Mouse (Mus musculus) heart, postnatal 14 days (tissue): ENCODE measurements around the gene Gfm2. TPM values are rescaled to one million over a fixed set of nuclear protein-coding genes. Genes with fewer than 3 reads are reported as not detected.

Experiments
- DNase-seq, 2 experiments: peaks; one replicate each; pipeline ENCODE4 v3.0.0; 2021 to 2022
- intact Hi-C: fragments of 180-260 bp; cut with DNase I; formaldehyde crosslinking; loops from one replicate; pipeline ENCODE4 v1.15.1; 2025
- total RNA-seq, 2 experiments: library from RNA; stranded (reverse); gene quantifications; 2 replicates each; pipeline ENCODE4 v1.2.3; 2021

Gfm2 gene
- total RNA-seq, 2 experiments from 2014 or later, result 45.4 TPM

- intact Hi-C loops, result no loop called here
- no peak for DNase-seq
Measured at GRCm38 (mm10) chr13:97184656-97185055, 46.9 kb downstream of the Gfm2 start.

- no peak for DNase-seq
- intact Hi-C loops, result no loop called here
Measured at GRCm38 (mm10) chr13:97186346-97186745, 48.6 kb downstream of the Gfm2 start.

- DNase-seq, result no peak
- intact Hi-C loops, result no loop called here
Measured at GRCm38 (mm10) chr13:97187693-97188092, 50.0 kb downstream of the Gfm2 start.

- intact Hi-C loops, result no loop called here
- DNase-seq, result no peak
Measured at GRCm38 (mm10) chr13:97192649-97193048, 54.9 kb downstream of the Gfm2 start.

GRCm38 (mm10) chr13:97193420-97193819 lies 55.7 kb downstream of the Gfm2 start:
- intact Hi-C loops, result no loop called here
- DNase-seq, result peak; percentile 71 to 88

GRCm38 (mm10) chr13:97196186-97196924 lies 58.6 kb downstream of the Gfm2 start:
- intact Hi-C loops, result no loop called here
- DNase-seq, result no peak

- no peak for DNase-seq
- intact Hi-C loops, result no loop called here
Measured at GRCm38 (mm10) chr13:97196925-97197218, 59.1 kb downstream of the Gfm2 start.

- DNase-seq, result peak; percentile 94
- intact Hi-C loops, result no loop called here
Measured at GRCm38 (mm10) chr13:97197932-97198562, 60.3 kb downstream of the Gfm2 start, which contains the start of gene Hexb. Gene Hexb, minus strand, starts transcription at chr13:97198357.

- intact Hi-C loops, result no loop called here
- DNase-seq, result no peak
Measured at GRCm38 (mm10) chr13:97199123-97199522, 61.4 kb downstream of the Gfm2 start.

- intact Hi-C loops, result no loop called here
- no peak for DNase-seq
Measured at GRCm38 (mm10) chr13:97201076-97201475, 63.3 kb downstream of the Gfm2 start.

GRCm38 (mm10) chr13:97201896-97202295 lies 64.2 kb downstream of the Gfm2 start:
- DNase-seq, result no peak
- intact Hi-C loops, result no loop called here

GRCm38 (mm10) chr13:97205052-97205701 lies 67.4 kb downstream of the Gfm2 start:
- intact Hi-C loops, result no loop called here
- peak; percentile 85 to 88 for DNase-seq

GRCm38 (mm10) chr13:97206046-97206445 lies 68.3 kb downstream of the Gfm2 start:
- intact Hi-C loops, result no loop called here
- DNase-seq, result no peak

- intact Hi-C loops, result no loop called here
- DNase-seq, result no peak
Measured at GRCm38 (mm10) chr13:97207472-97208111, 69.9 kb downstream of the Gfm2 start.

GRCm38 (mm10) chr13:97208112-97208478 lies 70.4 kb downstream of the Gfm2 start:
- DNase-seq, result no peak
- intact Hi-C loops, result no loop called here

- intact Hi-C loops, result no loop called here
- DNase-seq, result peak in 1 of 2 experiments; percentile 23
Measured at GRCm38 (mm10) chr13:97208500-97209010, 70.8 kb downstream of the Gfm2 start.

- intact Hi-C loops, result no loop called here
- no peak for DNase-seq
Measured at GRCm38 (mm10) chr13:97214583-97215268, 77.0 kb downstream of the Gfm2 start.

GRCm38 (mm10) chr13:97215563-97215962 lies 77.8 kb downstream of the Gfm2 start:
- intact Hi-C loops, result no loop called here
- DNase-seq, result no peak

- intact Hi-C loops, result no loop called here
- no peak for DNase-seq
Measured at GRCm38 (mm10) chr13:97216196-97216595, 78.5 kb downstream of the Gfm2 start.

- no peak for DNase-seq
- intact Hi-C loops, result no loop called here
Measured at GRCm38 (mm10) chr13:97220022-97220421, 82.3 kb downstream of the Gfm2 start.

GRCm38 (mm10) chr13:97223856-97224255 lies 86.1 kb downstream of the Gfm2 start:
- no peak for DNase-seq
- intact Hi-C loops, result no loop called here
